Mouse (Mus musculus) neural tube, embryonic 13.5 days (tissue): ENCODE results near the gene Bcl2l1. TPM values are rescaled to one million over a fixed set of nuclear protein-coding genes. Genes with fewer than 3 reads are reported as not detected.
A peak's percentile ranks its signal among the peaks of the same experiment; 100 is the strongest.

ENCODE experiments used
- ATAC-seq: fragments of 200-750 bp; cut with Nextera tagmentation; 2 replicates; pipeline ENCODE4 v1.8.0; 2017; ENCODE audit warnings: low read depth, mild to moderate bottlenecking, moderate TSS enrichment, moderate library complexity
- H3K27ac ChIP-seq: fragments of 300-500 bp; sonication (generic); replicated peaks from 2 replicates; pipeline ENCODE4 v1.5.1; 2015; ENCODE audit warnings: moderate library complexity, mild to moderate bottlenecking, inconsistent platforms
- H3K27me3 ChIP-seq: fragments of 300-500 bp; sonication (generic); 2 replicates; pipeline ENCODE4 v1.6.1; 2015; ENCODE audit warnings: mild to moderate bottlenecking, inconsistent platforms
- H3K36me3 ChIP-seq: fragments of 300-500 bp; sonication (generic); 2 replicates; pipeline ENCODE4 v1.6.1; 2015; ENCODE audit warnings: mild to moderate bottlenecking, inconsistent platforms
- H3K4me1 ChIP-seq: fragments of 300-500 bp; sonication (generic); replicated peaks from 2 replicates; pipeline ENCODE4 v1.6.1; 2015; ENCODE audit warnings: inconsistent platforms
- H3K4me2 ChIP-seq: fragments of 300-500 bp; sonication (generic); 2 replicates; pipeline ENCODE4 v1.6.1; 2015; ENCODE audit warnings: inconsistent platforms, mild to moderate bottlenecking, moderate library complexity
- H3K4me3 ChIP-seq: fragments of 300-500 bp; sonication (generic); 2 replicates; pipeline ENCODE4 v1.5.1; 2015; ENCODE audit warnings: mild to moderate bottlenecking, inconsistent platforms
- H3K9ac ChIP-seq: fragments of 300-500 bp; sonication (generic); 2 replicates; pipeline ENCODE4 v1.6.1; 2015; ENCODE audit warnings: moderate library complexity, mild to moderate bottlenecking, inconsistent platforms
- H3K9me3 ChIP-seq: fragments of 300-500 bp; sonication (generic); 2 replicates; pipeline ENCODE4 v1.6.1; 2016; ENCODE audit warnings: inconsistent platforms
- WGBS: fragments of 180-500 bp; shearing (Covaris S2); methylation state at CpG from one replicate; pipeline ENCODE4 v1.1.7; 2015; 5-methylcytosine and 5-hydroxymethylcytosine counted together
- polyA plus RNA-seq: library from polyadenylated mRNA; unstranded; fragments of >200 nt; fragmentation: Nextera tagmentation; extraction: Ambion mirVana; gene quantifications from 2 replicates; pipeline ENCODE4 v1.2.1, GENCODE M21; 2015

Gene Bcl2l1
- polyA plus RNA-seq, 1 experiment from 2014 or later, result 153 TPM

DNA sequence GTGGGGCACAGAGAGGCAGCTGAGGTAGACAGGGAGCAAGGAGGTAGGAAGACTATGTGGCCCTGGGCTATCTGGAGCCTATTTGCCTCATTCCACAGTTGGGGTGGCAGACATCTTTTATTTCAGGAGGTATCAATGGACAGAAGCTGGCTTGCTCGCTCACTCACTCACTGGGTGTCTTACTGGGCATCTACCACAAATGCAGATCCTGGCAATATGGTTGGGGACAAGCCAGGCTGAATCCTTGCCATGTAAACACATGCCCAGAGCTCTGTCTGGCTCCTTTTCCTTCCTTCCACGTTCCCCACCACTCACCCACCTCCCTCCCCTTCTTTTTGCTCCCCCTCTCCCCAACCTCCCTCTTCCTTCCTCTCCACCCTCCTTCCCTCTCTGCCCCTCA is 74.0 kb downstream of the Bcl2l1 start:
- Histone ChIP-seq H3K4me2 (no peak overlapping the region), H3K27ac (no peak overlapping the region), H3K4me3 (no peak overlapping the region), H3K4me1 (peaks cover 19% of the 10 kb centered on the region), H3K9ac (no peak overlapping the region), H3K36me3 (no peaks in the 10 kb centered on the region), H3K27me3 (peaks cover 11% of the 10 kb centered on the region), H3K9me3 (no peaks in the 10 kb centered on the region)
- WGBS, result 58% methylated on average over 2 of the region's 2 CpGs
- ATAC-seq, result no peak

DNA sequence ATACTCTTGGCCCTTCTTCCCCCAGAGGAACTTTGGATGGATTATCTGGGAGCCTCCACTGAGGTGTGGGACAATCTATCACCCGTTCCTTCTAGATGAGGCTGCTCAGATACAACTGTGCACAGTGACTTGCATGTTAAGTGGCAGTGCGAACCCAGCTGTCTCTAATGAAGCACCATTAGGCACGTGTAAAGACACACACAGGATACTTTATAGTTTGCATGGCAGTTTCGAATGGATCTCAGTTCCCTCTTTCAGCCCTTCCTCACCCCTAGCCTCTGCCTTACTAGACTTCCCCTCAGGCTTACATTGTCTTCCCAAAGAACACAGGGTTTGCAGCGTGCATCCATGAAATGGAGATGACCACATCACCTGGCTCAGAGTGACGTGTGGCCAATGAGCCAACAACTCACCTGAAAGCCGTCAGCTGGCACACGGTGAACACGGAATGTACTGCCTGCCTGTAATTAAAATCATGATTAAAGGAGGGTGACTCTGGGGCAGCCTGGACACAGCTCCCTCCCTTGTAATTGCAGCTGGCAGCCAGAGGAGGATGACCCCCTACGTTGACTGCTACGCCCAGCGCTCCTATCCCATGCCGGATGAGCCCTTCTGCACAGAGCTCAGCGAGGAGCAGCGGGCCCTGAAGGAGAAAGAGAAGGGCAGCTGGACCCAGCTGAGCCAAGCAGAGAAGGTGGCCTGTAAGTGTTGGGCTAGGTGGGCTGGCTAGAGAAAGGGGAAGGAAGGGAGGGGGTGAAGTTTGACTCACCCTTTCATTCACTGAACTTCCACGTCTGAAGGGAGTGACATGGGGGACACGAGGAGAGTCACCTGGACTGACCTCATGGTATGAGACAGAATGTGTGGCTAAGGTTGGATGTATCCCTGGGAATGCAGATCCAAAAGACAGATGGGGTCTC is 74.8 kb downstream of the Bcl2l1 start:
- WGBS, result 54% methylated on average over 17 of the region's 17 CpGs
- ATAC-seq, result 0 out of 2 replicates have a peak, but pooled peaks have one; percentile 20

GRCm38 (mm10) chr2:152753944-152754711 is 77.4 kb downstream of the Bcl2l1 start, which contains the start of gene Cox4i2:
Cox4i2 (plus strand) TSS chr2:152754173.
- ATAC-seq, result no peak
- Histone ChIP-seq H3K4me2 (peak within 1 kb of the TSS; percentile 52), H3K4me3 (peak within 1 kb of the TSS; percentile 19), H3K27ac (no peak within 1 kb of the TSS), H3K27me3 (peaks cover 11% of the 10 kb centered on the region), H3K4me1 (peaks cover 19% of the 10 kb centered on the region), H3K9me3 (no peaks in the 10 kb centered on the region), H3K9ac (peak within 1 kb of the TSS; percentile 56), H3K36me3 (no peaks in the 10 kb centered on the region)
- WGBS, result 3% methylated on average over 30 of the region's 30 CpGs

More for the DNA sequence above, 74.8 kb downstream of the Bcl2l1 start:
- Histone ChIP-seq H3K36me3 (no peaks in the 10 kb centered on the region), H3K4me1 (peaks cover 19% of the 10 kb centered on the region), H3K4me3 (no peak overlapping the region), H3K27me3 (peaks cover 11% of the 10 kb centered on the region), H3K9me3 (no peaks in the 10 kb centered on the region), H3K4me2 (no peak overlapping the region), H3K9ac (no peak overlapping the region), H3K27ac (no peak overlapping the region)

GRCm38 (mm10) chr2:152742435-152742834 is 89.1 kb downstream of the Bcl2l1 start:
- Histone ChIP-seq H3K27ac (peak overlapping the region; percentile 68), H3K9me3 (no peaks in the 10 kb centered on the region), H3K4me1 (peaks cover 45% of the 10 kb centered on the region), H3K9ac (no peak overlapping the region), H3K4me3 (no peak overlapping the region), H3K27me3 (no peaks in the 10 kb centered on the region), H3K36me3 (no peaks in the 10 kb centered on the region), H3K4me2 (peak overlapping the region; percentile 24; the same call in 1 of the 2 replicates)
- WGBS, result 22% methylated on average over 10 of the region's 10 CpGs
- ATAC-seq, result peak; percentile 62; the same call in 1 of the 2 replicates

DNA sequence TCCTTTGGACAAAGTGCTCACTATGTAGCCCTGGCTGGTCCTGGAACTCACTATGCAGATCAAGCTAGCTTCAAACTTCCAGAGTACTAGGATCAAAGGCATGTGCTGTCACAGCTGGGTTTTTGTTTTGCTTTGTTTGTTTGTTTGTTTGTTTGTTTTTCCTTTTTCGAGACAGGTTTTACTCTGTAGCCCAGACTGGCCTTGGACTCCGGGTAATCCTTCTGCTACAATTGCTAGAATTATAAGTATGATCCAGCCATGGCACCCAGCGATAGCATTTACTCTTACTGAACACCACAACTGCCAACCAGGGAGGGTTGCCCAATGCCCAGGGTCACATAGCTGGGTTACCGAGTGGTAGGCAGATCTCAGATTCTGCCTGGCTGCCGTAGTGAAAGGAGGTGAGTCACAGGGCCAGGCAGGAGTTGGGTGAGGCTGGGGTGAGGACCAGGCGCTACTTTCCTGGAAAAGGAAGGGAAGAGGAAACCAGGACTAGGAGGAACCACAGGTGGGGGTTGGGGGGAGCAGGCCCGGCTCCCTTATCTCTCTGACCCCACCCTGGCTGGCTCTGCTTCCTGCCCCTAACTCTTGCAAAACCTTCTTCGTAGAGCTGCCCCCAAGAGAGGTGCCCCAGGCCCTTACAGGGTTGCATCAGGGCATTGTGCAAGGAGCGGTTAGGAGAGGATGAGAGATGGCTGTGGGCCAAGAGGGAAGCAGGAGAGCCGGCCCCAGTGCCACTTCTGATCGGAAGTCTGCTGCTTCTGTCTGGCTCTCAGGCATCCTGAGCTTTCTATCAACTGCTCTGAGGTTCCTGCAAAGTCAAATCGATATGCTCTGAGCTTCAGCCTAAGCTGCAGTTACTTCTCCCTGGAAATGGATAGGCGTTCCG is 90.1 kb downstream of the Bcl2l1 start:
- Histone ChIP-seq H3K36me3 (no peaks in the 10 kb centered on the region), H3K4me2 (peak overlapping the region; percentile 24; the same call in 1 of the 2 replicates), H3K4me1 (peaks cover 55% of the 10 kb centered on the region), H3K4me3 (no peak overlapping the region), H3K27me3 (no peaks in the 10 kb centered on the region), H3K27ac (peak overlapping the region; percentile 68), H3K9ac (no peak overlapping the region; the same call in 1 of the 2 replicates), H3K9me3 (no peaks in the 10 kb centered on the region)
- ATAC-seq, result peak; percentile 19; the same call in 1 of the 2 replicates
- 52% methylated on average over 14 of the region's 14 CpGs for WGBS

DNA sequence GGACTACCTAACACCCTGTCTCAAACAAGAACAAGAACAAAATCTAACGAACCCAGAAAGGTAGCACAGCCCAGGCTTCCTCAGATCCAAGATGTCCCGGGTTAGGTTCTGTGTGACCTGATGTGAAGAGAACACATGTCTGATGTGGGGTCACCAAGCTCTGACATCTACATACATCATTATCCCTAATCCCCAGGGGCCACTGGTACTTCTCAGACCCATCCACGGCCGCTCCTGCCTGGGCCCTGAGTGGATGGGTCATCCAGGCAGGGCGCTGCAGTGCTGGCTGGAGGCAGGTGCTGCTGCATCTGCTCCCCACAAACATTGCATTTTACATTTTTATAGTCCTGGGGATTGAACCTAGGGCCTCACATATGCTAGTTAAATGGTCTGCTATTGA is 91.0 kb downstream of the Bcl2l1 start:
- peaks cover 64% of the 10 kb centered on the region for H3K4me1 ChIP-seq
- no peak overlapping the region for H3K4me3 ChIP-seq
- no peaks in the 10 kb centered on the region for H3K27me3 ChIP-seq
- no peak for ATAC-seq
- 59% methylated on average over 5 of the region's 5 CpGs for WGBS
- H3K27ac ChIP-seq, result no peak overlapping the region
- H3K36me3 ChIP-seq, result no peaks in the 10 kb centered on the region
- H3K9ac ChIP-seq, result no peak overlapping the region
- H3K9me3 ChIP-seq, result no peaks in the 10 kb centered on the region
- H3K4me2 ChIP-seq, result no peak overlapping the region

DNA sequence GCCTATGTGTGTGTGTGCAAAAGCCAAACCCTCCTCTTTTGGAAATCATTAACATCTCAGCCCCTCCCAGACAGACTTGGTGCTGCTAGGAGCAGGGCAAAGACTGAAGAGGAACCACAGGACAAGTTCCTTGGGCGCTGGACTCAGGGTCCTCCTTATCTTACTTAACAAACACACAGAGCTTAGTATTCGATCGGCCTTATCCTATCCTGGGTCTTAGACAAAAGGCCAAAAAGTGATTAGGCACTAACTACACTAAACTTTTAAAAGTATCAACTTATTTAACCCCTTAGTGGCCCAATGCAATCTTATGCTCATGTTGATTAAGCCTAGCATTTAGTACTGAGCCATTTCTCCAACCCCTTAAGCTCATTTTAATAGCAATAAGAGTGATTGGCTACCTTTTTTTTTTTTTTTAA is 91.7 kb downstream of the Bcl2l1 start:
- 41% methylated on average over 3 of the region's 3 CpGs for WGBS
- Histone ChIP-seq H3K27ac (peak overlapping the region; percentile 88), H3K36me3 (no peaks in the 10 kb centered on the region), H3K9ac (peak overlapping the region; percentile 84; the same call in 1 of the 2 replicates), H3K27me3 (no peaks in the 10 kb centered on the region), H3K4me1 (peaks cover 67% of the 10 kb centered on the region), H3K4me2 (peak overlapping the region; percentile 89), H3K4me3 (no peak overlapping the region), H3K9me3 (no peaks in the 10 kb centered on the region)
- no peak for ATAC-seq

- peak overlapping the region; percentile 89 for H3K4me2 ChIP-seq
- H3K27ac ChIP-seq, result peak overlapping the region; percentile 88
- H3K9me3 ChIP-seq, result no peaks in the 10 kb centered on the region
- peak; percentile 14 for ATAC-seq
- H3K4me3 ChIP-seq, result peak overlapping the region; percentile 57
- H3K4me1 ChIP-seq, result peaks cover 74% of the 10 kb centered on the region
- WGBS, result under 1% methylated on average over 34 of the region's 36 CpGs
- H3K9ac ChIP-seq, result peak overlapping the region; percentile 84
- no peaks in the 10 kb centered on the region for H3K36me3 ChIP-seq
- H3K27me3 ChIP-seq, result no peaks in the 10 kb centered on the region
Observed at GRCm38 (mm10) chr2:152739031-152739841, 92.3 kb downstream of the Bcl2l1 start.

DNA sequence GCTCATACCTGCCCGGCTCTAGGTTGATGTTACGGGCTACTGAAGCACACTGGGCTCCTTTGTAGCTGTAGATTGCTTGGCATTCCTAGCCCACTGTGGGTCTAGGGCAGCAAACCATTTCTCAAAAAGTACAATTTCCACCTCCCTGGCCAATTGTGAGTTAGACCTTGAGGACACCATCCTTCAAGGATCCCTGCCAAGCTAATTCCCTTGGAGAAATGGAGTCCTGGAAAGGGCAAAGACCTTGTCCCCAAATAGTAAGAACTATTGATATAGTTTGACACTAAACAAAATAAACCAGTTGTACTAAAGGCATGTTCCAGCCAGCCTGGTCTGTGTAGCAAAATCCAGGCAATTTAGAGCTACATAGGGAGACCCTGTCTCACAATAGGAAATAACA is 93.2 kb downstream of the Bcl2l1 start:
- Histone ChIP-seq H3K4me2 (peak overlapping the region; percentile 89), H3K36me3 (no peaks in the 10 kb centered on the region), H3K4me3 (peak overlapping the region; percentile 57), H3K9me3 (no peaks in the 10 kb centered on the region), H3K9ac (peak overlapping the region; percentile 84), H3K27ac (peak overlapping the region; percentile 88), H3K27me3 (no peaks in the 10 kb centered on the region), H3K4me1 (peaks cover 76% of the 10 kb centered on the region)
- ATAC-seq, result no peak
- WGBS, result 62% methylated on average over 2 of the region's 2 CpGs

DNA sequence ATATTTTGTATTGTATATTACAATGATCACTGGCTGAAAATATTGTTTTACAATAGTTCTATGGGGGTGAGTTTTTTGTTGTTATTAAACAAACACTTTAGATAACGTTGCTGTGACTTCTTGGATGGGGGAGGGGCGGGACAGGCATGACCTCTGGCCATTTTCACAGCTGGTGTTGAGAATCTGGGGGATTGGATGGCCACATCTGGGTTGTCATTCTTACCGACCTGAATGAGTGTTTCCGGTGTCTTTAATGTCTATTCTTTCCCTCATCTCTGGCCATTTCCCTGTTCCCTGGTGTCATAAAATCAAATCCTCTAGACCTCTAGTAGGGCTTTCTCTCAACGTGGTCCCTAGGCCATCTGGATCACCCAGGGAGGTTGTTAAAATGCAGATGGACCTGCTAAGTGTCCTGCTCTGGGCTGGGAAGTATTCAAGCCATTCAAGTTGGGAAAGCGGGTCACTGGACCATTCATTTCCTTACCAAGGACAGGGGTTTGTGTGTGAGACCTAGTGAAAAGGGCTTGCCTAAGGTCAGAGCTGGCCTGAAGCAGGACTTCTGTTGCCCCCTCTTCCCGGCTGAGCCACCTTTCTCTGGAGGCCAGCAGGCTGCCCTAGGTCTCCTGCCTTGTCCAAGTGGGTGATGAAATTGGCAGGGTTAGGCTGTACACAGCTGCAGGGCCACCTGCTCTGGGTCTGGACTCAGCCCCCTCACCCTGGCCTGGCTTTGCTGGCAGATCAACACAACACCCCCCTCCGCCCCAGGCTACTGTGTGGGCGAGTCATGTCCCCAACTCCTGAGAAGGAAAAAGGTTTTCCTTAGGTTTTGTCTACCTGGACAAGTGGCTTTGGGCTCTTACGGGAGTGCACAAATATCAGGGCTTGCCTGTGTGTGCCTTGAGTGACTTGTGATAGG is 94.0 kb downstream of the Bcl2l1 start:
- peak overlapping the region; percentile 84 for H3K9ac ChIP-seq
- peaks cover 76% of the 10 kb centered on the region for H3K4me1 ChIP-seq
- no peak for ATAC-seq
- H3K27ac ChIP-seq, result peak overlapping the region; percentile 88
- H3K9me3 ChIP-seq, result no peaks in the 10 kb centered on the region
- H3K36me3 ChIP-seq, result no peaks in the 10 kb centered on the region
- 11% methylated on average over 10 of the region's 10 CpGs for WGBS
- H3K4me2 ChIP-seq, result peak overlapping the region; percentile 89
- peak overlapping the region; percentile 57 for H3K4me3 ChIP-seq
- H3K27me3 ChIP-seq, result no peaks in the 10 kb centered on the region
